Mouse (Mus musculus): ENCODE results near the gene Gm43064. TPM values are rescaled to one million over a fixed set of nuclear protein-coding genes. Genes with fewer than 3 reads are reported as not detected.

Gm43064 gene
- polyA plus RNA-seq (2017; shearing (Covaris generic)), result not detected

DNA sequence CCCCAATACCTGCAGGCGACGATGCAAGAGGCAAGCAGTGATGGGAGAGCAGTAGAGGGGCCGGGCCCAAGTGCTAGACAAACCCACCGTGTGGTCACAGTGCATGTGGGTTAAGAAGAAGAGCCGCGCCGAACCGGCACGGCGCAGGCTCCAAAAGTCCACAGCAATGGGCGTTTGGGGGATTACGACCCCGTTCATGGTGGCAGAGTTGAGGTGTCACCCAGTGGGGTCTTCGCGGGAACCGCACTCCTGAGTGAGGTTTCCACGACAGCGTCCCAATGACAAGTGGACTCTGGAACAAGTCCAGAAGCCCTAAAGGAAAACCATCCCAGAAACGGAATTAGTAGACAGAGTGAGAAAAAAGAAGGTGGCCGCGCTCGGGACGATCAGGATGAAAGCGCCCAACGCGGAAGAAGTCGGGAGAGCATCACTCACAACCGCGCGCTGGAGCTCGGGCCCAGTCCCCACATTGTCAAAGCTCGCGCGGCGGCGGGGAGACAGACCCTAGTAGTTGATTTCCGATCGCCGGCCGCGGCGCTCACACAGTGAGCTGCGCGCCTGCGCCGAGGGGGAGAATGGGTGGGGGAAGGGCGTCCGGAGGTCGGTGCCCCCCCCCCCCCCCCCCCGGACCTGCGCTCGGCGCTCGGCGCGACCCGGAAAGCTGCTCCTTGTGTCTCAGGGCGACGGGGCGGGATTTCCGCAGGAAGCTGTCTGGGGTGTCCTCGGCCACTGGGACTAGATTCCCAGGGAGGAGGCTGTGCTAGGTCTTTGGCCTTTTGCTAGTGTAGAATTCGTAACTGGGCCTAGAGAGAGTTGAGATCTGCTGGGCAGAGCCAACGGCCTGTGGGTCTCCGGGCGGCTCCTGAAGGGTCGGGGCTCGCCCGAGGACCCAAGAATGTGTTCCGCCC lies at the start of gene Gm43064, which contains the start of the genes Dclre1b and Ap4b1:
Gm43064 (plus strand) TSS at position 683 of the 908 bp plus-strand sequence.
Dclre1b (minus strand) TSS at position 554 of the 908 bp plus-strand sequence.
Ap4b1 (plus strand) TSS at position 630 of the 908 bp plus-strand sequence.

DNA sequence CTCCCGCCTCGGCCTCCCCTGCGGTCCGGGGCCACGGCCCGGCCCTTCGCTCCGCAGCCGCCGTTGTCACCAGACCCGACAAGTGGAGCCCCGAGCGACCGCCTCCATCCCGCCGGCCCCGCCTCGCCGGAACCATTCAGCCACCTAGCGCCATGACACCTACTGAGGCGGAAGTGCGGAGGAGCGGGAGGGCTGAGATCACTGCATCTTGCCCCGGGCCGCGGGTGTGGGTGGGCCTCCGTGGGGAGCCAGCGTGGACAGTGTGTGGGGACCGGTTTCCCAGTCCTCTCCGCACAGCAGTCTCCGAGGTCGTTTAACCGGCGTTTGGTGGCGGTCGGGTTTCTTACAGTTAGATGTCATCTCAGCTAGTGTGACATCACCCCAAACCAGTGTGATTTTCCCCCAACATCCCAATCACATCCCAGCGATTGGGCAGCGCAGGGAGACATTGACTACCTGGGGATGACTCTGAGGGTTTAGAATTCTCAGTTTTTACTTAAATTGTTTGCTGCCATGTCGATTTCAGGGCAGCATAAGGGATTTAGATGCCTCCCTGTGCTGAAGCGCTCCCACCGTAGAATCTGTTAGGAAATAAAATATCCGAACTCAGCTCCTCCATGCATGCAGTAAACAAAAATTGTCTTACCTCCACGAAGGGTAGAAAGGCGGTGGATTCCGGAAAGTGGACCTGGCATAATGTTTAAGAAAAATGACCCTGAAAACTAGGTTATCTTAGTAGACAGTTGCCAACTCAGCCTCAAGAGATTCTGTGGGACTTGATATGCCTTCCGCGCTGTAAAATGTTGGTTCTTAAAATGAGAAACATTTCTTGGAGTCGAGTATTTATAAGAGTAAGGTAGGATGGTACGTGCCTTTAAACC lies 17.9 kb upstream of the Gm43064 start, which contains the start of gene Hipk1:
Hipk1 (minus strand) TSS at position 334 of the 881 bp plus-strand sequence.

DNA sequence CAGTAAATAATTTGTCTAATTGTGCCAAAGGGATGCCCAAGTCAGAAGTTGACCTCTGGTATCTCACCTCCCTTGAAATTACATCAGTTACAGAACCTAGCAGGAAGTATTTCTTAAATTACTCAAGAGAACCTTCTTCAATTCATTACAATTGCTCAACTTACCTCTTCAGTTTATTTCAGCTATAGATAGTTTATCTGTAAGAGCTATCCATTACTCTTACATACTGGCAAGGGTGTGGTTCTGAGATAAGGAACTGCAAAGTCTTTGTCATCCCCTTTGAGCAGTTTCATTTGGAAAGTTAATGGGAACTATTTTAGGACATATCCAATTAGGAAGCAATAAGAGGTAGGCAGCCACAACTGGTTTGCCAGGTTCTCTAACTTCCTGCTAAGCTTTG lies 23.1 kb downstream of the Gm43064 start, which contains the start of gene Bcl2l15:
Bcl2l15 (plus strand) TSS at position 176 of the 400 bp plus-strand sequence.

DNA sequence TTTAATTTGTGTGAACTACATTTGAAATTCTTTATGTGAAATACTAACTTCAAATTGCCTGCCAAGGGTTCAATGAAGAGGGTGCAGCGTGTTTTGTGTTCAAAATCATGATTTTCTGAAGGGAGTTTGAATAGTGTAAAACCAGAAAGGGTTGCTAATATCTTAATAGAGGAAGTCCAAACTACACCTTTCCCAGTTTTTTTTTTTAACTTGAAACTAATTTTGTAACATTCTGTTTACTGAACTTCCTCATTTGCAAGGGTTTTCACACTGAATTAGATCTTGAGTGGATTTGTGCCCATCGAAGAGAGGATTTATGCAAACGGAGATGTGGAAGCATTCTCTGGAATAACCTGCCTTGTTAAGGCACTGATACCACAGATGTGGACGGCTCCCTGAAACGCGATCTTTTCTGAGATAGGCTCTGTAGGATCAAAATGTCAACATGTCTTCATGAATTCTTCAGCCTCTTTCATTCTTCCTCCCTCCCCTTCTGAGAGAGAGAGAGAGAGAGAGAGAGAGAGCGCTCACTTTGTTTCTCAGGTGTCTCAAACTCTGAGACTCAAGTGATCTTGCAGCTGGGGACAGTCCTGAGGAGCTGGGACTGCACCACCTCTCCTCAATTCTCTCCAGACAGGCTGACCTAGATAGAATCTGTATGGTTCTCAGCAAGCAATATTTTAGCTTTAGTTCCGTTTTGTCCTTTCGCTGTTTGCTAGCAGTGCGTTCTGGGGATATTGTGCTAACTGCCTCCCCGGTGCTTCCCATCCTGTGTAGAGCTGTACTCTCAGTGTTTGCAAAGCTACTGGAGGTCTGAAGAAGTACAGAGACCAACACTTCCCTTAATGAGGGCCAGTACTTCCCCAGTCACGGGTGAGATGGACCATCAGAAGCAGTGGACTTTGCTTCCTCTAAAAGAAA lies 49.8 kb downstream of the Gm43064 start, which contains the start of gene Ptpn22:
Ptpn22 (plus strand) TSS at position 915 of the 921 bp plus-strand sequence.

Other genes with a start within 250 kb of the Gm43064 start
- not detected for gene Syt6, start 234.3 kb upstream of the Gm43064 start, polyA plus RNA-seq (2017; shearing (Covaris generic))
- 3.5 TPM for gene Atg4a-ps, start 163.5 kb upstream of the Gm43064 start, polyA plus RNA-seq (2017; shearing (Covaris generic))
- 0.44 TPM for gene Olfml3, start 71.6 kb upstream of the Gm43064 start, polyA plus RNA-seq (2017; shearing (Covaris generic))
- not detected for gene Gm10964, start 70.2 kb upstream of the Gm43064 start, polyA plus RNA-seq (2017; shearing (Covaris generic))
- gene Hipk1, start 18.0 kb upstream of the Gm43064 start, polyA plus RNA-seq (2017; shearing (Covaris generic)), result 35.5 TPM
- 22.0 TPM for gene Dclre1b, start 129 bp upstream of the Gm43064 start, polyA plus RNA-seq (2017; shearing (Covaris generic))
- gene Ap4b1, start 53 bp upstream of the Gm43064 start, polyA plus RNA-seq (2017; shearing (Covaris generic)), result 31.5 TPM
- 1.8 TPM for gene Bcl2l15, start 23.0 kb downstream of the Gm43064 start, polyA plus RNA-seq (2017; shearing (Covaris generic))
- 256 TPM for gene Ptpn22, start 50.2 kb downstream of the Gm43064 start, polyA plus RNA-seq (2017; shearing (Covaris generic))
- 27.2 TPM for gene Rsbn1, start 104.5 kb downstream of the Gm43064 start, polyA plus RNA-seq (2017; shearing (Covaris generic))
- gene Phtf1, start 158.5 kb downstream of the Gm43064 start, polyA plus RNA-seq (2017; shearing (Covaris generic)), result 64.7 TPM

All from CD4-positive, CD25-positive, alpha-beta regulatory T cell (primary cell).